Mouse (Mus musculus): ENCODE data around the gene Dpt.

DNA sequence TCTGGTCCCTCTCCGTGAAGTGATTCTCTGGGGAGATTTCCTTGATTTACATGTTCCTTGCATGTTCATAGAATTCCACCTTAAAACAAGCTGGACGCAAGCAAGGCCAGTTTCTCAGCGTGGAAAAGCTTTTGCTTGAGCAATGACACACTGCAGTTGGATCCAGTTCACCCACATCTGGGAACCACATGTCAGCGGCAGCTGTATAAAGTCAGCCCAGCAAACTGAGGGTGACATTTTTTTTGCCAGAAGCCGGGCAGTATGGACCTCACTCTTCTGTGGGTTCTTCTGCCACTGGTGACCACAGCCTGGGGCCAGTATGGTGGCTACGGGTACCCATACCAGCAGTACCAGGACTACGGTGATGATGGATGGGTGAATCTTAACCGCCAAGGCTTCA lies at the start of gene Dpt:
- no peak for TF ChIP-seq FLI1 (IDR thresholded peaks at IDR 0.05; ENCODE audit: low read length)
- no peak for TF ChIP-seq GATA1 (IDR thresholded peaks at IDR 0.05; ENCODE audit: borderline replicate concordance, low read length)

Data from megakaryocyte, embryonic 14.5 days (primary cell).